Mouse (Mus musculus): Measurements from ENCODE around the gene Dnah3. TPM values are rescaled to one million over a fixed set of nuclear protein-coding genes. Genes with fewer than 3 reads are reported as not detected.
A peak's percentile ranks its signal among the peaks of the same experiment; 100 is the strongest.

Gene Dnah3
- polyA plus RNA-seq, 1 experiment from 2014 or later: not detected

DNA sequence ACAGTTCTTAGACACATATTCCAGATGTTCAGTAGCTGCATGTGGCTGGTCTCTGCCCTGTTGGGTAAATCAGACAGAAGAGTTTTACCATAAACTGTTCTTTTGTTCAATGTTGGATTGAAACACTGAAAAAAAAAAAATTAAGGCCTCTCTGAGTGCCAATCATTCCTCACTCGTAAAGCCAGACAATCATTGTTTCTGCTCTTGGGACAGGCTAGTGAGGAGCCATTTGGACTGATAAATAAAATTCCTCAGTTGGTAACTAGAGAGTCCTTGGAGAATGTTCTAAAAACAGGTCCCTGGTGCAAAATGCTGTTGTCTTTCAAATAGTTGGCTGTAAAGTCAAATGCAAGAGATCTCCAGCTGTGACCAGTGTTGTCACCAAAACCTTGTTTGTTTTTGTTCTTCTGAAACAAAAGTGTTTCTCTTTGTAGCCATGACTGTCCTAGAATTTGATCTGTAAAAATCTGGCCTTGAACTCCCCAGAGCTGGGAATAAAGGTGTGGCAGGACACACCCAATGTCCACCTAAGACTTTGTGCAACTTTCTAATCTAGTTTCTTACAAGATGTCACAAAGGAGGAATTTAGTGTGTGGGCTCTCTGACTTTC is 196.7 kb downstream of the Dnah3 start:
- Histone ChIP-seq H3K27me3 (ENCODE audit: insufficient read depth, low read length) (no peaks in the 10 kb centered on the region), H3K4me1 (ENCODE audit: insufficient read depth) (peaks cover 14% of the 10 kb centered on the region), H3K9ac (replicated peaks) (no peak overlapping the region), H3K4me2 (ENCODE audit: low read depth, low read length) (no peak overlapping the region), H3K36me3 (replicated peaks; ENCODE audit: insufficient read depth, low read length) (no peaks in the 10 kb centered on the region), H3K4me3 (ENCODE audit: low read depth, low read length) (no peak overlapping the region), H3K27ac (ENCODE audit: low read depth) (no peak overlapping the region), H3K9me3 (ENCODE audit: low read length) (no peaks in the 10 kb centered on the region)
- TF ChIP-seq CTCF (IDR thresholded peaks at IDR 0.05; ENCODE audit: low read depth): no peak
- TF ChIP-seq EP300 (IDR thresholded peaks at IDR 0.05; ENCODE audit: low read depth): no peak
- WGBS (ENCODE audit: insufficient replicate concordance): 81% methylated on average over 1 of the region's 1 CpGs
- ATAC-seq (no peak), DNase-seq (no peak)

DNA sequence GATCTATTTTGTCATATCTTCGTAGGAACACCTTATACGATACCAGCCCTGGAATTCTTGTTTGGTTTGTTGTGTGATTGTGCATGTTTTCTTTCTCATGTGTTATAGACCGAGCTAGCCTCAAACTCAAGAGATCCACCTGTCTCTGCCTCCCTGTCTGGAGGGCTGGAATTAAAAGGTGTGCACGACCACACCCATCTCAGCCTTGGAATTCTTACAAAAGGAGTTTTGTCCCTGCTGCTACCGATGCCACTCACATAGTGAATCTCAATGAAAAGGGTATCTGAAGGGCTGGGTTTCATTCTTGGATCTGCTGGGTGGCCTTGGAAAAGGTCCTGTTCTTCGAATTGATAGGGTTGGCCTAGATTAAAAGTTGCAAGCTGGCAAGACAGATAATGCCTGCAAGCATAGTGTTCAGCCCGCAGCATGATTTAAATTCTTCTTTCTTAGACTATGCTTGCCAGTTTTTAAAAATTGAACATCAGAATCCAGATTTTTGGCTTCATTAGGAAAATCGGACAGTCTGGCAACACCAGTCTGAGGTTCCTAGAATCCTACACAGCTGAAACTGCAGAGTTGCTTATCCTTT is 197.5 kb downstream of the Dnah3 start:
- Histone ChIP-seq H3K4me2 (ENCODE audit: low read depth, low read length) (no peak overlapping the region), H3K36me3 (replicated peaks; ENCODE audit: insufficient read depth, low read length) (no peaks in the 10 kb centered on the region), H3K9ac (replicated peaks) (no peak overlapping the region), H3K27me3 (ENCODE audit: insufficient read depth, low read length) (no peaks in the 10 kb centered on the region), H3K4me1 (ENCODE audit: insufficient read depth) (peaks cover 17% of the 10 kb centered on the region), H3K27ac (ENCODE audit: low read depth) (no peak overlapping the region), H3K9me3 (ENCODE audit: low read length) (no peaks in the 10 kb centered on the region), H3K4me3 (ENCODE audit: low read depth, low read length) (no peak overlapping the region)
- ATAC-seq (no peak), DNase-seq (no peak)
- TF ChIP-seq EP300 (IDR thresholded peaks at IDR 0.05; ENCODE audit: low read depth) (no peak), CTCF (IDR thresholded peaks at IDR 0.05; ENCODE audit: low read depth) (no peak)
- 69% methylated on average over 8 of the region's 8 CpGs for WGBS (ENCODE audit: insufficient replicate concordance)

- peak; percentile 98 for ATAC-seq
- under 1% methylated on average over 59 of the region's 63 CpGs for WGBS (ENCODE audit: insufficient replicate concordance)
These were observed 199.2 kb downstream of the Dnah3 start, which contains the start of the genes Lyrm1 and Dcun1d3 for GRCm38 (mm10) chr7:119895639-119896512. Gene Lyrm1 (plus strand): TSS chr7:119895861. Gene Dcun1d3 (minus strand): TSS chr7:119896298.

DNA sequence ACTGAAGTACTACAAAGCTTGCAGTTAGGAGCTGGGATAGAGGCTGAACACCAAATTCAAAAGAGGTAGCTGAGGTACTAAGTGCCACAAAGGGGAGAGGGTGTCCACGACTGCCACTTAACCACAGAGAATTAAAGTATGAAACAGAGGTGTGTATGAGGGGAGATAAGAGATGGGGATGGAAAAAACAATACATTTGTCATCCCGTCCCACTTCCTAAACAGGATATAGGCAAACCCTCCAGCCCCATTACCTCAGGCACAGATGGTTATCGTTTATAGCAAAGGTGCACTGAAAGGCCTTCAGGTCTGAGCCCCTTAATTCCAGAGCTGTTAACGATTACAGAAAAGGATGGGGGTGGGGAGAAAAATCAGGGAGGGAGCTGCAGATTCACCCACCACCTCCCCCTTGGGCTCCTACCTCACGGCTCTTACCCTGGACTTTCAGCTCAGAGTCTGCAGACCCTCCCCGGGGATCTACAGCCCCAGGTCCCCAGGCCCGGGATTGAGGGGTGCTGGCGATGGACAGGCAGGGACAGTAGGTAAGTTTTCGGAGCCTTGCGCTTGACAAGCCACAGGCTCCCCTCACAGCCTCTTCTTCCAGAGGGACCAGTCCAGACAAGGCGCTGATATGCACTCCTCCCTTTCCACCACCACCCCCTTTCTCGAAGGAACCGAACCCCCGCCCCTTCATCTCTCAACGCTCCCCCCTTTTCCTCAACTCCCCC is 200.1 kb downstream of the Dnah3 start:
- Histone ChIP-seq H3K9me3 (ENCODE audit: low read length) (no peaks in the 10 kb centered on the region), H3K4me1 (ENCODE audit: insufficient read depth) (peaks cover 23% of the 10 kb centered on the region), H3K36me3 (replicated peaks; ENCODE audit: insufficient read depth, low read length) (no peaks in the 10 kb centered on the region), H3K27me3 (ENCODE audit: insufficient read depth, low read length) (no peaks in the 10 kb centered on the region), H3K9ac (replicated peaks) (peak overlapping the region; percentile 73), H3K27ac (ENCODE audit: low read depth) (peak overlapping the region; percentile 83), H3K4me2 (ENCODE audit: low read depth, low read length) (peak overlapping the region; percentile 96), H3K4me3 (ENCODE audit: low read depth, low read length) (peak overlapping the region; percentile 70)
- TF ChIP-seq EP300 (IDR thresholded peaks at IDR 0.05; ENCODE audit: low read depth) (no peak), CTCF (IDR thresholded peaks at IDR 0.05; ENCODE audit: low read depth) (no peak)
- ATAC-seq: peak; percentile 10
- DNase-seq: no peak
- WGBS (ENCODE audit: insufficient replicate concordance): 2% methylated on average over 14 of the region's 15 CpGs

More at GRCm38 (mm10) chr7:119895639-119896512, 199.2 kb downstream of the Dnah3 start, which contains the start of the genes Lyrm1 and Dcun1d3:
- Histone ChIP-seq H3K4me2 (ENCODE audit: low read depth, low read length) (peak within 1 kb of the TSS; percentile 96), H3K9me3 (ENCODE audit: low read length) (no peaks in the 10 kb centered on the region), H3K4me1 (ENCODE audit: insufficient read depth) (peaks cover 23% of the 10 kb centered on the region), H3K27me3 (ENCODE audit: insufficient read depth, low read length) (no peaks in the 10 kb centered on the region), H3K4me3 (ENCODE audit: low read depth, low read length) (peak within 1 kb of the TSS; percentile 70), H3K36me3 (replicated peaks; ENCODE audit: insufficient read depth, low read length) (no peaks in the 10 kb centered on the region), H3K27ac (ENCODE audit: low read depth) (peak within 1 kb of the TSS; percentile 83), H3K9ac (replicated peaks) (peak within 1 kb of the TSS; percentile 73)
- peak; percentile 97 for DNase-seq
- TF ChIP-seq EP300 (IDR thresholded peaks at IDR 0.05; ENCODE audit: low read depth) (peak; percentile 38; the same call in 1 of the 2 replicates), CTCF (IDR thresholded peaks at IDR 0.05; ENCODE audit: low read depth) (no peak)

GRCm38 (mm10) chr7:119892742-119893141 is 202.3 kb downstream of the Dnah3 start:
- no peaks in the 10 kb centered on the region for H3K27me3 ChIP-seq (ENCODE audit: insufficient read depth, low read length)
- ATAC-seq: no peak
- TF ChIP-seq EP300 (IDR thresholded peaks at IDR 0.05; ENCODE audit: low read depth) (no peak), CTCF (IDR thresholded peaks at IDR 0.05; ENCODE audit: low read depth) (no peak)
- WGBS (ENCODE audit: insufficient replicate concordance): 78% methylated on average over 4 of the region's 4 CpGs
- no peaks in the 10 kb centered on the region for H3K9me3 ChIP-seq (ENCODE audit: low read length)
- H3K4me3 ChIP-seq (ENCODE audit: low read depth, low read length): no peak overlapping the region
- no peaks in the 10 kb centered on the region for H3K36me3 ChIP-seq (replicated peaks; ENCODE audit: insufficient read depth, low read length)
- peaks cover 23% of the 10 kb centered on the region for H3K4me1 ChIP-seq (ENCODE audit: insufficient read depth)
- no peak overlapping the region for H3K27ac ChIP-seq (ENCODE audit: low read depth)
- DNase-seq: no peak
- H3K9ac ChIP-seq (replicated peaks): no peak overlapping the region
- no peak overlapping the region for H3K4me2 ChIP-seq (ENCODE audit: low read depth, low read length)

All from liver, postnatal 0 days (tissue).